Mouse (Mus musculus) kidney, embryonic 15.5 days (tissue): ENCODE measurements around the gene Kif21a. TPM values are rescaled to one million over a fixed set of nuclear protein-coding genes. Genes with fewer than 3 reads are reported as not detected.
A peak's percentile ranks its signal among the peaks of the same experiment; 100 is the strongest.

Source experiments
- ATAC-seq: fragments of 200-750 bp; cut with Nextera tagmentation; replicated peaks from 2 replicates; pipeline ENCODE4 v1.8.0; 2017; ENCODE audit warnings: moderate TSS enrichment; ENCODE audit not compliant: low FRiP score
- H3K27ac ChIP-seq: fragments of 300-500 bp; sonication (generic); 2 replicates; pipeline ENCODE4 v1.5.1; 2015; ENCODE audit warnings: mild to moderate bottlenecking, inconsistent platforms
- H3K27me3 ChIP-seq: fragments of 300-500 bp; sonication (generic); 2 replicates; pipeline ENCODE4 v1.6.1; 2015; ENCODE audit warnings: inconsistent platforms
- H3K36me3 ChIP-seq: fragments of 300-500 bp; sonication (generic); 2 replicates; pipeline ENCODE4 v1.6.1; 2015; ENCODE audit warnings: inconsistent platforms
- H3K4me1 ChIP-seq: fragments of 300-500 bp; sonication (generic); 2 replicates; pipeline ENCODE4 v1.6.1; 2015; ENCODE audit warnings: inconsistent platforms
- H3K4me2 ChIP-seq: fragments of 300-500 bp; sonication (generic); 2 replicates; pipeline ENCODE4 v1.6.1; 2015; ENCODE audit warnings: moderate library complexity, mild to moderate bottlenecking, inconsistent platforms
- H3K4me3 ChIP-seq: fragments of 300-500 bp; sonication (generic); replicated peaks from 2 replicates; pipeline ENCODE4 v1.5.1; 2015; ENCODE audit warnings: mild to moderate bottlenecking, inconsistent platforms
- H3K9ac ChIP-seq: fragments of 300-500 bp; sonication (generic); 2 replicates; pipeline ENCODE4 v1.6.1; 2015; ENCODE audit warnings: mild to moderate bottlenecking, inconsistent platforms
- H3K9me3 ChIP-seq: fragments of 300-500 bp; sonication (generic); replicated peaks from 2 replicates; pipeline ENCODE4 v1.6.1; 2016; ENCODE audit warnings: inconsistent platforms
- WGBS: fragments of 180-500 bp; shearing (Covaris S2); methylation state at CpG from one replicate; pipeline ENCODE4 v1.1.7; 2015; ENCODE audit warnings: mixed read lengths; 5-methylcytosine and 5-hydroxymethylcytosine counted together
- polyA plus RNA-seq: library from polyadenylated mRNA; unstranded; fragments of >200 nt; fragmentation: Nextera tagmentation; extraction: Ambion mirVana; gene quantifications from 2 replicates; pipeline ENCODE4 v1.2.1, GENCODE M21; 2015

Gene Kif21a
- polyA plus RNA-seq, 1 experiment from 2014 or later, result 8.2 TPM

DNA sequence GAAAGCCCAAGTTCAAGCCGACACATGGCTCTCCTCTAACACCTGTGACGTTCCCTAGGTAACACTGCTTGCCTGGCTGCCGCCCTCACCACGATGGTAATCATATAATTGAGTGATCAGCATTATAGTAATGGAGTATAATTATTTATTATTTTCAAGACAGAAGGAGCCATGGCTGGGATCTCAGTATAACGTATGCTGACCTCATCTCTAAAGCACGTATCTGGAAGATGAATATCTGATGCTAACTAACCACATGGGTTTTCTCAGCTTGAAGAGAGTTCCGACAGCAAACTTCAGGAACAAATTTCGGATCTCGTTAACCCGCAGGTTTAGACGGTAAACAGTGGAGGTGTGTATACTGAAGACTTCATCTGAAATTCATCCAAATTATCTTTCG lies 33.4 kb downstream of the Kif21a start:
- Histone ChIP-seq H3K4me1 (peaks cover 3% of the 10 kb centered on the region; the same call in 1 of the 2 replicates), H3K9me3 (no peaks in the 10 kb centered on the region), H3K27ac (no peak overlapping the region), H3K4me2 (no peak overlapping the region), H3K9ac (no peak overlapping the region), H3K4me3 (no peak overlapping the region), H3K27me3 (no peaks in the 10 kb centered on the region), H3K36me3 (no peaks in the 10 kb centered on the region)
- no peak for ATAC-seq
- WGBS, result 82% methylated on average over 12 of the region's 12 CpGs

DNA sequence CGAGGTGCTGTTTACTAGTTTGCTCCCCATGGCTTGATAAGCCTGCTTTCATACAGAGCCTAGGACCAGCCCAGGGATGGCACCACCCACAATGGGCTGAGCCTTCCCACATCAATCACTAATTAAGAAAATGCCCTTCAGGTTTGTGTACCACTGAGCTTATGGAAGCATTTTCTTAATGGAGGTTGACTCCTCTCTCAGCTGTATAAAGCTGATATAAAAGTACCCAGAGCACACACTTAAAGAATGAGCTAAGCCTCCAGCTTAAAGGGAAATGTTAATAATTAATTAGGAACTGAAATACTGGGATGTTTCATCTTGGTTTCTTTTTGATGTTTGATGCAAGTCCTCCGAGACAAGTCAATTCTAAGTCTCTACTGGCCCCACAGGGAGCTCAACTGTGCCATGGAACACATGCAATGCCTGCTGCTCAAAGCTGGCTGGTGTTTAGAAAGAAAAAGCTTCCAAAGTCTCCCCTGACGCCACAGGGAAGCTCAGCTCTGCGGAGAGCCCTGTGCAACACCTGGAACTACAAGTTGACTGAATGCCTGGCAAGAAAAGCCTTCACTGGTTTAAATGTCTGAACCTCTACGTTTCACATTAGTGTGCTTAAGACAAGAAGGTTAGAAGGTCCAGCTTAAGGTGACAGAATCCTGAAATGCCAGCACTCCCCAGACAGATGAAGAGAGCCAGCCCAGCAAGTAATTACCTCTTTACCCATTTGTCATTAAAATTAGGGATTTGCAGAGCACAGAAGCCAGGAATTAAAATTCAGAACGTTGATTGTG lies 36.8 kb downstream of the Kif21a start:
- ATAC-seq, result peak; percentile 47; the same call in 1 of the 2 replicates
- no peaks in the 10 kb centered on the region; the same call in 1 of the 2 replicates for H3K4me1 ChIP-seq
- no peak overlapping the region for H3K9ac ChIP-seq
- H3K9me3 ChIP-seq, result no peaks in the 10 kb centered on the region
- WGBS, result 28% methylated on average over 6 of the region's 6 CpGs
- peak overlapping the region; percentile 71 for H3K27ac ChIP-seq
- no peak overlapping the region for H3K4me3 ChIP-seq
- peak overlapping the region; percentile 27 for H3K4me2 ChIP-seq
- no peaks in the 10 kb centered on the region for H3K36me3 ChIP-seq
- H3K27me3 ChIP-seq, result no peaks in the 10 kb centered on the region

DNA sequence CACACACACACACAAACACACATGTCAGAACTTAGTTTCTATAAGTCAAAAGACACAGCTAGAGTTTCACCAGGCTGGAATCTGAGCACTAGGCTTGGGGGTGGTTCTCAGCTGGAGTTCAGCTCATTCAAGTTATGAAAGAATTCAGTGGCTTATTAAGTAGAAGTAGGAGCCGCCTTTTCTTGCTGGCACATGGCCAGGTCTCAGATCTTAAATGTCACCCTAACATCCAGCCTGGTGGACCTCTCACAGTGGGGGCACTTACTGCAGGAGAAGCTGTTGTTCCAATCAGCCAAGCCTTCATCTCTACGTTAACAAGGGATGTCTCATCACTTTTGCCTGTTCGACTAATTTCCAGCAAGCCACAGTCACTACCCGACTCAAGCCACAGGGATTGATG lies 39.5 kb downstream of the Kif21a start:
- Histone ChIP-seq H3K9me3 (no peaks in the 10 kb centered on the region), H3K4me1 (no peaks in the 10 kb centered on the region), H3K4me3 (no peak overlapping the region), H3K27me3 (no peaks in the 10 kb centered on the region), H3K4me2 (no peak overlapping the region), H3K27ac (no peak overlapping the region), H3K9ac (no peak overlapping the region), H3K36me3 (no peaks in the 10 kb centered on the region)
- 57% methylated on average over 4 of the region's 4 CpGs for WGBS
- ATAC-seq, result no peak

DNA sequence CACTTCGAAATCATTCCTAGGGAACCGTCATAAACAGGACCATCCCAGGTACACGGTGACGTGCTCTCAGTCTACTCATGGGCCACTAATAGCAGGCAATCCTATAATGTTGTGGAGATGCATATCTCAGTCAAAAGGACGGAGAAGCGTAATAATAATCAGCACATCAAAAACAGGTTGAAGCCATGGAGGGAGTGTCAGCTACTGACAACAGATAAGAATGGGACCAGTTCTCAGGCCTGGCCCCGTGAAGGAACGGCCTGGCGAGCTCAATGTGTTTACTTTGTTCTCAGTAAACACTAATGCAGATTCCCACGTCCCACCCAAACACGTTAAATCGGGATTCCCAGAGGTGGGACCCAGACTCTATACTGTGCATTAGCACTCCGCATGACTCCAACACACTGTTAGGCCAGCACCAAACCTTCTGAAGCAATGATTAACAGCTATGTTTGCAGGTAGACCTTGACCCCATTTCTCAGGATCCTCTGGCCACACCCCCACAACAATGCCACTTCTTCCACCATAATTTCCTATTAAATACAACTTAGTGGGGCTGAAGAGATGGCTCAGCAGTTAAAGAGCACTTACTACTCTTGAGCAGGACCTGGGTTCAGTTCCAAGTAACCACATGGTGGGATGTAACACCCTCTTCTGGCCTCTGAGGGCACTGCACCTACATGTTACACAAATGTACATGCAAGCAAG lies 42.5 kb downstream of the Kif21a start:
- H3K4me3 ChIP-seq, result no peak overlapping the region
- WGBS, result 91% methylated on average over 13 of the region's 13 CpGs
- H3K27me3 ChIP-seq, result no peaks in the 10 kb centered on the region
- H3K36me3 ChIP-seq, result no peaks in the 10 kb centered on the region
- H3K4me2 ChIP-seq, result no peak overlapping the region
- H3K27ac ChIP-seq, result no peak overlapping the region
- H3K9ac ChIP-seq, result no peak overlapping the region
- ATAC-seq, result no peak
- H3K4me1 ChIP-seq, result no peaks in the 10 kb centered on the region
- no peaks in the 10 kb centered on the region for H3K9me3 ChIP-seq

DNA sequence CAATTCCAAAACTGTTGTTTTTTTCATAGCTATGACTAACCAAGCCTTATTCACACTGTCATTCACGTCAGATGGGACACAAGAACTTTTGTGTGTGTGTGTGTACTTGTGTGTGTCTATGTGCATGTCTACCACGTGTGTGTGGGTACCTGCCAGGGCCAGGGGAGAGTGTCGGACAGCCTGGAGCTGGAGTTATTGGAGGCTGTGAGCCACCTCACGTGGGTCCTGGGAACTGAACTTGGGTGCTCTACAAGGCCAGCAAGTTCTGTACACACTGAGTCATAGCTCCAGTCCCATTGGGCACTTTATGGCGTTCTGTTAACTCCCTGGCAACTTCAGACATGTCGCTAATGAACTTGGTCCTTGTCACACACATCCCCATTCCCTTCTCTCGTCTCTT lies 45.0 kb downstream of the Kif21a start:
- Histone ChIP-seq H3K9me3 (no peaks in the 10 kb centered on the region), H3K4me2 (no peak overlapping the region), H3K36me3 (no peaks in the 10 kb centered on the region), H3K27ac (no peak overlapping the region), H3K9ac (no peak overlapping the region), H3K4me1 (no peaks in the 10 kb centered on the region), H3K27me3 (no peaks in the 10 kb centered on the region), H3K4me3 (no peak overlapping the region)
- ATAC-seq, result no peak
- 88% methylated on average over 7 of the region's 7 CpGs for WGBS

DNA sequence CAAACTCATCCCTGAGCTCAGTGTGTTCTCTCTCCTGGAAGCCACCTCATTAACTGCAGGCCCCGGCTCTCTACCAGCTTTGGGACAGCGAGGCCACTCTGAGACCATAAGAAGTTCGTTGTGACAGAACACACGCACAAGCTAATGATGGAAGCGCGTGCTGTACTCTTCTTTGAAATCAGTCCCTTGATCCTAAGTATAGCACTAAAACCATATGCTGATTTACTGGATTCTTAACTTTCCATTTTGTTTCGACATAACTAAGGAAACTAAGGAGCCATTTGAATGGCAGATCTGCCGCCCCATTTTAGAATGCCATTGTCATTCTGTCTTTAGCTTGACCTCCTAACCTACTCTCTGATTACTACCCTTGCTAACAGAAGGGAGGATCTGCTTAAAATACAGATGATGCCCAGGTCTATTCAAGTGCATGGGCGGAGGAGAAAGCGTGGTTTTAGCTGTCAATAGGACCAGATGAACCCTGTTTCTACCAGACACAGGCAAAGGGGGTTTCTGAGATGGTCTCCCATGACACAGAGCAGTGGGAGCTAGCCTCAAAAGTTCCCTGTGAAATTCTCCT lies 48.6 kb downstream of the Kif21a start:
- 90% methylated on average over 10 of the region's 10 CpGs for WGBS

DNA sequence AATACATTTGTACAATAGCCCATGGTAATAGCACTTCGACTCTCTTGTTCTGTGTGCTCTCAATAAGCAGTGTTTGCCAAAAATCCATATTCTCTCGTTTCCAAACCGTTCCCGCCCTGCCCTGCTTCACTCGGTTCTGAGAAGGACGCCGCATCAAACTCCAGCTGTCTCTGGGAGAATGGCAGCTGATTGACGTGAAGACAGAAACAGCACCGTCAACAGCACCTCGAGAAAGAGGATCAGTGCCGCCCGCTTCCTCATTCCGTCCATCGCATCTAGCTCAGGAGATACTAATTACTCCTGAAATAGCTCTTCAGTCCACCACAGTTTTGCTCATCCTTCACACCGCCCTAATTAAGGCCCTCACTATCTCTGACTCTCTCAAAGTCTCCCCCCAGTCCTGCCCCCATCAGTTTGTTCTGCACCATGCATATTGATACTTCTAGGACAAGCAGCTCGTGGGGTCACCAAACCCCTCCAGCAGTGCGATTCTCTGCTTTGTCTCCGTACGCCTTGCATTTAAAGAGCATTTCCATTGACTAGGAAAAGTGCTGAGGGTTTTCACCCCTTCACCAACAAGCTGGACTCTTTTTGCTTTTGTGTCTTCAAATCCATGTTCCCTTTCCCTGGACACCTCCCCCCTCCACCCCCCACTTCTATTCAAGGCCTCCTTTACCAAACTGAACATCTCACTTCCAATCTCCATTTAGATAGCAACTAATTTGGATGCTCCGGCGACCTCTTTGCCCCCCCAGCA lies 49.3 kb downstream of the Kif21a start:
- Histone ChIP-seq H3K36me3 (no peaks in the 10 kb centered on the region), H3K4me2 (no peak overlapping the region), H3K9ac (no peak overlapping the region), H3K9me3 (no peaks in the 10 kb centered on the region), H3K27me3 (no peaks in the 10 kb centered on the region), H3K4me3 (no peak overlapping the region), H3K27ac (no peak overlapping the region), H3K4me1 (no peaks in the 10 kb centered on the region)
- WGBS, result 88% methylated on average over 21 of the region's 21 CpGs
- ATAC-seq, result no peak

More for the DNA sequence above, 48.6 kb downstream of the Kif21a start:
- no peaks in the 10 kb centered on the region for H3K4me1 ChIP-seq
- no peak overlapping the region for H3K9ac ChIP-seq
- no peaks in the 10 kb centered on the region for H3K27me3 ChIP-seq
- no peak overlapping the region for H3K27ac ChIP-seq
- ATAC-seq, result no peak
- no peak overlapping the region for H3K4me2 ChIP-seq
- no peaks in the 10 kb centered on the region for H3K9me3 ChIP-seq
- no peak overlapping the region for H3K4me3 ChIP-seq
- no peaks in the 10 kb centered on the region for H3K36me3 ChIP-seq

DNA sequence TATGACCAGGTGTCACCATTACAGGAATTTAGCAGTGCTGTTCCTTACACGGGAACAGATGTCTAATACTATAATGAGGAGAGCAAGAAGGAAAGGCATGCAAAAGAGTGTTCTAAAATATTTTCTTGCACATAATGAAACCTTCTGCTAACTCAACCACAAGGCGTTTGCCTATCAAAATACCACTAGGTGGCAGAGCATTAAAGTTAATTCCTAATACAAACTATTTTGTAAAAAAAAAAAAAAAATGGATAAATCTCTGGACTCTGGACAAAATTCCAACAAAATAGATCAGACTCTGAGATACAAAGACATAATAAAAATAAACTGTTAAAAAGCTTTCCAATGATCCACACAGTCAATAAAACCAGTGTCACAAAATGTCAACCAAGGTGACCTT lies 56.9 kb downstream of the Kif21a start:
- no peaks in the 10 kb centered on the region for H3K36me3 ChIP-seq
- H3K27me3 ChIP-seq, result no peaks in the 10 kb centered on the region
- H3K27ac ChIP-seq, result no peak overlapping the region
- H3K4me2 ChIP-seq, result no peak overlapping the region
- no peak for ATAC-seq
- no peaks in the 10 kb centered on the region for H3K9me3 ChIP-seq
- no peak overlapping the region for H3K9ac ChIP-seq
- WGBS, result 74% methylated on average over 2 of the region's 2 CpGs
- H3K4me1 ChIP-seq, result no peaks in the 10 kb centered on the region
- H3K4me3 ChIP-seq, result no peak overlapping the region

DNA sequence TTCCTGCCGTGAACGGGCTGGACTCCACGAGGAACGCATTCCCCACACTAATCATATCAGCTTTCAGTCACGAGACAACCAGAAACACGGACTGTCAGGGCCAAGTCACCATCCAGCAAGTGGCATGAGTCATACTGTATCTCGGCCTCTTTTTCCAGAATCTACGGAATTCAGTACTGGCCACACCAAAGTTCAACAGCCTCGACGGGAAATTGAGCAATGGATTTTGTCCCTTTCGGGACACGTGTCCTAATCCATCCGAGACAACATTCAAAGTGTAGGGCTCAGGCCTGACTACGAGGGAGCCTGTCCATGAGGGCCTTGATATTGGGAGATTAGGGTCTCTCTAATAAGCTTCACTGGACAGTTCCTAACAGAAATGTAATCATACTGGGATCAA lies 57.4 kb downstream of the Kif21a start:
- 91% methylated on average over 14 of the region's 14 CpGs for WGBS
- Histone ChIP-seq H3K4me2 (no peak overlapping the region), H3K9ac (no peak overlapping the region), H3K27me3 (no peaks in the 10 kb centered on the region), H3K9me3 (no peaks in the 10 kb centered on the region), H3K4me1 (no peaks in the 10 kb centered on the region), H3K36me3 (no peaks in the 10 kb centered on the region), H3K4me3 (no peak overlapping the region), H3K27ac (no peak overlapping the region)
- no peak for ATAC-seq

DNA sequence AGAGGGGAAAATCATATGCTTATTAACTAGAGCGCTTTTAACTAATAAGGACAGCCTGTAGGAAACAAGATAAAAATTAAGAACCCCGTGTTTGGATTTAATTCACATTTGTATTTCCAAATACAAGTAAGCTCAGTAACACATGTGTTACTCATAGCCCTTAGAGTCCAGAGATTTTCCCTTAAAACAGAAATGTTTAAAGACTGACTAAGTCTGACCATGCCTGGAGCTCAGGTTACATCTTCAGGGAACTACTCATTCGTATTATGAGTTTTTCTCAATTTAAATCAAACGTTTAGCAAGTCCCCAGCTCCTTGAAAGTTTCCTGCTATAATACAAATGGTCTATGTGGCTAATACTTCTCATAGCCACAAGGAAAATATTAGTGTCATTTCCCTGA lies 57.9 kb downstream of the Kif21a start:
- 73% methylated on average over 4 of the region's 4 CpGs for WGBS
- Histone ChIP-seq H3K9ac (no peak overlapping the region), H3K9me3 (no peaks in the 10 kb centered on the region), H3K4me2 (no peak overlapping the region), H3K4me3 (no peak overlapping the region), H3K27ac (no peak overlapping the region), H3K4me1 (no peaks in the 10 kb centered on the region), H3K27me3 (no peaks in the 10 kb centered on the region), H3K36me3 (no peaks in the 10 kb centered on the region)
- ATAC-seq, result no peak

DNA sequence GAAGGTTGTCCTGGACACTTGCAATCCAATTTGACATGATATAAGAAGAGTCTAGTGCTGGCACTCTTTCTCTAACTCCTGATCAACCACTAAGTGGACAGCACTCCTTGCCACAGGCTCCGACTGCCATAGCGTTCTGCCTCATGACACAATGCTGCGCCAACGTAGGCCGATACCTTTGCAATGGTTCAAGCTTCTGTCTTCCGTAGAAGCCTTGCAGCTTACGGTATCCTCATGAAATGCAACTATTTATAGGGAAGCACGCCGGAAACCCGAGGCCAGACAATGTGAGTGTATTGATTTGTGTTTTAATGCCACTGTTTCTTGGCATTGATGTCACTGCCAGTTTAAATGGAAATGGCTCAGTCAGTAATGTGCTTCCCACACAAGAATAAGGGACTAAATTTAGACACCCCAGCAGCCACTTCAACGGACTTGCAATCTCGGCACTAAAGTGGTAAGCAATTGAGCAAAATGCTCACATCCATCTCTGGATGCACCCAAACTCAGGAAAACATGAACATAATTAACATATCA lies 62.0 kb downstream of the Kif21a start:
- Histone ChIP-seq H3K27ac (no peak overlapping the region), H3K4me1 (no peaks in the 10 kb centered on the region), H3K36me3 (no peaks in the 10 kb centered on the region), H3K27me3 (no peaks in the 10 kb centered on the region), H3K4me3 (no peak overlapping the region), H3K4me2 (no peak overlapping the region), H3K9ac (no peak overlapping the region), H3K9me3 (no peaks in the 10 kb centered on the region)
- 94% methylated on average over 12 of the region's 12 CpGs for WGBS
- no peak for ATAC-seq
